Mouse (Mus musculus): ENCODE data around the gene Dnmt3b.
"Not testable (repeated sequence)": the region's sequence is repeated elsewhere in the genome, so short reads cannot be mapped to it uniquely, and the experiment has no call there.

Dnmt3b gene

DNA sequence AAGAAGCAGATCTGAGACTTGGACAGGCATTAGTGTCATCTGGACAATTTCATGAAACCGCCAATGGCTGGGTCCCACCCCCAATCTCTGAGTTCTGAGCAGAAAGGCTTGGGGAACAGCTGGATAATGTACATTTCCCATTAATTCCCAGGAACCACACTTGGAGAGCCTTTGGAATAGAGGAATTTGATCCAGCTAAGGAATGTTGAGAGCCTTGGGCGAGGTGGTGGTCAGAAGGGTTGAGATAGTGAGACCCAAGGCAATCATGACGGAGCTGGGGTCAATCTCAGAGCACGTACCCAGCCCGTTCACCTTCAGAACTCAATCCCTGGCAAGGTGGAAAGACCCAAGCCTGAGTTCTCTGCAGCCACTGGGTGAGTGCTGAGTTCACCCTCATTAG is 16.0 kb upstream of the Dnmt3b start:
- DNase-seq (ENCODE audit: low read depth, low spot score) = peak; percentile 54

DNA sequence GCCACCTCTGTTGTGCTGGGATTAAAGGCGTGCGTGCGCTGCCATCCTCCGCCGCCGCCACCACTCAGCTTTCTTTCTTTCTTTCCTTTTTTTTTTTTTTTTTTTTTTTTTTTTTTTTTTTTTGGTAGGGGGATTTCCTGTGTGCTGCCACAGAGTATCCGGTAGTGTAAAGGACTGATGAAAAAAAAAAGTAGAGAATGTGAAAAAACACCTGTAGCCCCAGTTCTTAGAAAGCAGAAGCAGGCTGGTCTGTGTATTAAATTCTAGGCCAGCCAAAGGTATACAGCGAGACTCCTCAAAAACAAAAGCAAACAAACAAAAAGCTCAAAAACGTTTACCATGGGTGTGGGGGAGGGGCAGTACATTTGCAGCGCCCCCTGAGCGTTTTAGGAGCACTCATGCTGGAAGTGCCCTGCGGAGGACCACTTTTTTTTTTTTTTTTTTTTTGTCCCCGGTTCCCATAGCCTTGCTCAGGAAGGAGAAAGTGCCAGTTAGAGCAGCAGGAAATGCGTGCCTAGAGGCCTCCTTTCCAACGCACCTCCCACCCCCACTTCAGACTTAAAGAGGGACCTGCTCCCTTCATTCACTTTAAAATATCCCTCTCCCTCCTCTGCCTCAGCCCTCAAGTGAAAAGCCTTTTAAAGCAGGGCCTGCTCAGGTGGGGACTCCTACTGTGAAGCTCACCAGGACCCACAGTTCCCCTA is 10.1 kb upstream of the Dnmt3b start:
- DNase-seq (ENCODE audit: low read depth, low spot score) = peak; percentile 58

- DNase-seq (ENCODE audit: low read depth, low spot score) = peak; percentile 16
Observed at GRCm38 (mm10) chr2:153642496-153642895, 6.8 kb upstream of the Dnmt3b start.

DNA sequence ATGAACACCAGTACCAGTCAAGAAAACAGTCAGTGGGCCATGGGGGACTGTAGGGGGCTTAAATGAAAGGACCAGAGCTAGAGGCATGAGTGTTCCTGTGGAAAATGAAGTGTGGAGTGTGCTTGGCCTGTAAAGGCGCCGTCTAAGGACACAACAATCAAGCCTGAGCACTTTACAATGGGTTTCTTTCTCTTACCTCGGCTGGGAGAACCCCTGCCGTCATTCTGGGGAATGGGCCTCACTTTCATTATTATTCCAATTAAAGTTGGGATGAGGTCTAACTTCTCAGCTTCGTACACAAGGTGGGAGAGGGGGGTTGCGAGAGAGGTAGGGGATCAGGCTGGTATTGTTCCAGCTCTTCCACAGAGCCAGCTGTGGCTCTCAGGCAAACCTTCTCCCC is 6.3 kb upstream of the Dnmt3b start:
- peak; percentile 73 for DNase-seq (ENCODE audit: low read depth, low spot score)

DNA sequence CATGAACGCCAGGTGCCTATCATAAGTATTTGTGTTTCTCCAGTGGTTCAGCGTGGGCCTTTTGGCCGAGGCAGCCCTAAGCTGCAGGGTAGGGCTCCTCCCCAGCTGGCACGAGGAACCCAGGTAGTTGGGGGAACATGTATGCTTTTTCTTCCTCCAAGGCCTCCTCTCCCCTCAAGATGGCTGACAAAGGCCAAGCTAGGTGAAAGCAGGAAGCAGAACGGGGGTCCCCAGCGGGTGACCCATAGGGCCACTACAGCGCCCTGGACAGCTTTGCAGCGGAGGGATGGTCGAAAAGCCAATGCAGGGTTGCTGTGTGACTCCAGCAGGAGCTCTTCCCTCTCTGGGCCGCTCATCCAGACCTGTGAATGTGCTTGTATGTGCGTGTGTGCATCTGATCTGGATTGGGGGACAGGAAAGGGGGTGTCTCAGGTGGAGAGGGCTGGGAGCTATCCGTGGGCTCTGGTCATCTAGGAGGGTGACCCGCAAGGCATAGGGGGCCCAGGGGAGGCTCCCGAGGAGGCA is 415 bp upstream of the Dnmt3b start:
- DNase-seq (ENCODE audit: low read depth, low spot score) = no peak

- DNase-seq (ENCODE audit: low read depth, low spot score) = peak; percentile 49
Observed at GRCm38 (mm10) chr2:153650014-153650687, 901 bp downstream of the Dnmt3b start.

GRCm38 (mm10) chr2:153651681-153652080 is 2.4 kb downstream of the Dnmt3b start:
- DNase-seq (ENCODE audit: low read depth, low spot score) = peak; percentile 77

DNA sequence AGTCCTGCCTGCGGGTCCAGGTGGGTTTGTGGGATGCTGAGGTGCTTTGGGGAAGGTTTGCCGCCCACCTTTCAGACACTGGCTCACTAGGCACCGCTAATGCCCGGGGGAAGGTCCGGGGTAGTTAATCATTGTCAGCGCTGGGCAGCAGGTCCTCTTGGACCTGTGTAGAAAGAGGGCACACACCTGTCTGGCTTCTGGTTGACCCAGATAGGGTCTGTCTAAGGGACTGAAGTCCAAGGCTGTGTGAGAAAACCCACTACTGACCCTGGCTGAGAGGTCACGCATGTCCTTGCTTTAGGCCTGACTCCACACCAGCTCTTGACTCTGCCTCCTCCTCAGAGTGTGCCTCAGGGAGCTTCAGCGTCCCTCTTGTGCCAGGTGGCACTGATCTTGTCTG is 8.4 kb downstream of the Dnmt3b start:
- DNase-seq (ENCODE audit: low read depth, low spot score) = not testable (repeated sequence)

DNA sequence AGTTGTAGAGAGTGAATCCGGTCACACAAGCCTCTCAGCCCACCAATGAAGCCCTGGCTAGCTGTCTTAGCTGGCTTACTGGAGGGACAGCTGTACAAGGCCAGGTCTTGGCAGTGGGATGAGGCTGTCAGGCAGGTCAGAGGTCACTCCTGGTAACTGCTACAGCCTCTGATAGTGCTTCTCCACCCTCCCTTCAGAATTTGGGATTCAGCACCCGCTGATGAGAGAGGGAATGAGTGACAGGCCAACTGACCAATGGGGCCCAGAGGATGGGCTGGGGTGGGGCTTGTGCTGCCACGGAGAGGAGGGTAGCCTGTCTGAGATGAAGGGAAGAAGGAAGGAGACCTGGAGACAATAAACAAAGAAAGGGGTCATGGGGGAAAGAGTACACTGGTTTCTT is 11.4 kb downstream of the Dnmt3b start:
- peak; percentile 89 for DNase-seq (ENCODE audit: low read depth, low spot score)

DNA sequence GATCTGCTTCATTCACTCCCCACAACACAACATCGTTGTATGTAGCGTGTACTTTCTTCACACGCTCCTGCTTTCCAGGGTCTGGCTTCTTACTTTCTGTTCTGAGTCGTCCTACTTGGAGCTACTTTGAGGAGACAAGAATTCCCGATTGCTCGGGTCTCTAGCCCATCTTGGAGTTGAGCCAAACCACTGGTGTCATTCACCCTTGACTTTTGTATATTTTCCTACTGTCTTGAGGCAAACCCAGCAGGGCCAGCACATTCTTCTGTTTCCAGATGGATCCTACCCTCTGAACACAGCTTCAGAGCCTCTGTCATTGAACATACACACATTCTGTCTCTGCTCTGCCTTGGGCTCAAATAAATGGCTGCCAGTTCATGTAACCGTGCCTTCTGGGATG is 16.2 kb downstream of the Dnmt3b start:
- DNase-seq (ENCODE audit: low read depth, low spot score) = no peak

GRCm38 (mm10) chr2:153668754-153669376 is 19.6 kb downstream of the Dnmt3b start:
- peak; percentile 67 for DNase-seq (ENCODE audit: low read depth, low spot score)

DNA sequence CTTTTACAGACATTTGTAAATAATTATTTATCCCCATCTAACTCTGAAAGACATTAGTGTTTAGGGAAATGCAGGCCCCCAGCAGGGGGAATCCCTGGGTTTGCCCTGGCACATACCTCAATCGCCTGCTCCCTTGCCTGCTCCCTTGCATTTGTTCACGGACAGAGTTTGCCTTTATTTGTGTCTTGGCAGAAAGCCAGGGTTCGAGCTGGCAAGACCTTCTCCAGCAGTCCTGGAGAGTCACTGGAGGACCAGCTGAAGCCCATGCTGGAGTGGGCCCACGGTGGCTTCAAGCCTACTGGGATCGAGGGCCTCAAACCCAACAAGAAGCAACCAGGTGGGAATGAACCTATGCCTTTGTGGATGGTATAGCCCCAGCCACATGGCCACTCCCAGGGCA is 20.9 kb downstream of the Dnmt3b start:
- no peak for DNase-seq (ENCODE audit: low read depth, low spot score)

DNA sequence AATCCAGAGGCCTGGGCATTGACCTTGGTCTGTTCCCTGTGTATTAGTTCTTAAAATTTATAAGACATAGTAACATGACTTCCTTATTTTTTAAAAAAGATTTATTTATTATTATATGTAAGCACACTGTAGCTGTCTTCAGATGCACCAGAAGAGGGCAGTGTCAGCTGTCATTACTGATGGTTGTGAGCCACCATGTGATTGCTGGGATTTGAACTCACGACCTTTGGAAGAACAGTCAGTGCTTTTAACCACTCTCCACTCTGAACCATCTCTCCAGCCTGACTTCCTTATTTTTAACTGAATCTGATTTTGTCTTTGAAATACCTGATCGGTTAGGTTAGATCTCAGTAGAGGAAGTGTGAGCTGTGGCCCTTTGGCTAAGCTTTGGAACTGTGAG is 23.4 kb downstream of the Dnmt3b start:
- no peak for DNase-seq (ENCODE audit: low read depth, low spot score)

DNA sequence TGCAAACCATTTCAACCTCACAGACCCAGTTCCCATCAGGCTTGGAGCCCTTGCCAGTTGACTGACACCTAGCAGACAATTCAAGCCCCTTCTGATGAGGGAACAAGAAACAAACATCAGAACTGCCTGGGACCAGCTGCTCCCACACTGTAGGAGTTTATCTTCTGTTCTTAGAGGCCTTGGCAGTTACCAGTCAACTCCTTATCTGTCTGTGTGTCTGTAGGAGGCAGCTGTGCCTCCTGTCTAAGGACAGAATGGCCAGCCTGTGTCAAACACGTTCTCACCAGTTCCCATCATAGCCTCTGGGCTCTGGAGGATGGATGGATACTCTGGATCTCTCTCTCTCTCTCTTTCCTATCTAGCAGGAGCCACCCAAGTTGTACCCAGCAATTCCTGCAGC is 26.1 kb downstream of the Dnmt3b start:
- not testable (repeated sequence) for DNase-seq (ENCODE audit: low read depth, low spot score)

GRCm38 (mm10) chr2:153676944-153677343 is 27.7 kb downstream of the Dnmt3b start:
- no peak for DNase-seq (ENCODE audit: low read depth, low spot score)

- DNase-seq (ENCODE audit: low read depth, low spot score) = no peak
Observed at GRCm38 (mm10) chr2:153677550-153677949, 28.3 kb downstream of the Dnmt3b start.

GRCm38 (mm10) chr2:153679959-153680358 is 30.7 kb downstream of the Dnmt3b start:
- no peak for DNase-seq (ENCODE audit: low read depth, low spot score)

GRCm38 (mm10) chr2:153693413-153693812 is 44.2 kb downstream of the Dnmt3b start:
- not testable (repeated sequence) for DNase-seq (ENCODE audit: low read depth, low spot score)

- DNase-seq (ENCODE audit: low read depth, low spot score) = peak; percentile 82
Observed at GRCm38 (mm10) chr2:153694462-153695085, 45.3 kb downstream of the Dnmt3b start.

GRCm38 (mm10) chr2:153696352-153696751 is 47.1 kb downstream of the Dnmt3b start, which contains the start of gene Dnmt3c:
TSS of gene Dnmt3c (plus strand) at chr2:153696652.
- no peak for DNase-seq (ENCODE audit: low read depth, low spot score)

- no peak for DNase-seq (ENCODE audit: low read depth, low spot score)
Observed at GRCm38 (mm10) chr2:153703389-153703788, 54.1 kb downstream of the Dnmt3b start.
